Mouse (Mus musculus): ENCODE data around the gene Gm49355. TPM values are rescaled to one million over a fixed set of nuclear protein-coding genes. Genes with fewer than 3 reads are reported as not detected.

The Gm49355 gene
- polyA plus RNA-seq (2012; rRNA removed; ENCODE audit: low replicate concordance) = 0.04 TPM in 1 of 2 replicates, not detected in the other

DNA sequence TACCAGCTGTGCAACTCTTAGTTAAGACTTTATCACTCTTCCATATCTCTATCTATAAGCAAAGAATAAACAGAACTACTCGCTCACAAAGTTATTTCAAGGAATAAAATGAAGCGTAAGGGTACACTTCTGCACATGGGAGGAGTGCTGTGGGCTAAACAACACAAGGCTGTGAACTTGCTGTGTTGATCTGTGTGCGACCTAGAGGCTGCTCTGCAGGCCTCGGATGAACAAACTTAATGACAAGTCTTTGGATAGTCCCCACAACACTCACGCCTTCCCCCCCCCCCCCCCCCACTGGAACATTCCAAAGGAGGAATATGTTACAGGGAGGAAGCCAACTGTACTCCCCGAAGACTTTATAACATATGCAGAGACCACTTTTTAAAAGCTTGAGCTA lies at the start of gene Gm49355:
Gm49355 (plus strand) TSS at position 336 of the 400 bp plus-strand sequence.

DNA sequence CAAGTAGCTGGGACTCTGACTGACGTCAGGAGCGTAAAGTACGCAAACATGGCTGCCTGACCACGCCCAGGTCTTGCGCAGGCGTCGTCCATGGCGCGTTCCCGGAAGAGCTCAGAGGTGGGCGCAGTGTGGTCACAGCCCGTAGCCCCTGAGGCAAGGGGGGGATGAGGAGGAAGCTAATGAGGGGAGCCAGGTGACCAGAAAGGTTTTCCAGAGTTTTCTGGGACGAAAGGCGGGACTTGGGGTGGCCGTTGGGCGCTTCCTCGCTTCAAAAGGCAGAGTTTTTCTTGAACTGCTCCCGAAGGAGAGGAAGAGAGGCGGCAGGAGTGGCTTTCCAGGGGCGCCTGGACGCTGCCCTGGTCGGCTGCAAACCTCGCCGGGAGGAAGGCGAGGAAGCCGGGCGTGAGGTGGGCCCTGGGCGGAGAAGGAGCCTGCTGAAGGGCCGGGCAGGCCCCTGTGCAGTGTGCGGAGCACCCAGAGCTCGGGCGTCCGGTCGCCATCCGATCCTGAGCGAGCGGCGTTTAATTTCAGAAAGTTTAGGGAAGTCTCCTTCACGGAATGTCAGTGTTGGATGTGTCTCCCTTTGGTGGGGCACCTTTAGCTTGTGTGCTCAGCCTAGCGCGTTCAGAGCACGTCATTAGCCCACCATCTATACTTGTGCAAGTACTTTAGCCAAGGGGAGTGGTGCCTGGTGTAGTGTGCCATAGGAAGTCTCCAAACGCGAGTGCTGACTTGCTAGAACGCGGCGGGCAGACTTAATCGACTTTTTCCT lies 551 bp downstream of the Gm49355 start, which contains the start of gene 3830406C13Rik:
3830406C13Rik (plus strand) TSS at position 33 of the 772 bp plus-strand sequence.

DNA sequence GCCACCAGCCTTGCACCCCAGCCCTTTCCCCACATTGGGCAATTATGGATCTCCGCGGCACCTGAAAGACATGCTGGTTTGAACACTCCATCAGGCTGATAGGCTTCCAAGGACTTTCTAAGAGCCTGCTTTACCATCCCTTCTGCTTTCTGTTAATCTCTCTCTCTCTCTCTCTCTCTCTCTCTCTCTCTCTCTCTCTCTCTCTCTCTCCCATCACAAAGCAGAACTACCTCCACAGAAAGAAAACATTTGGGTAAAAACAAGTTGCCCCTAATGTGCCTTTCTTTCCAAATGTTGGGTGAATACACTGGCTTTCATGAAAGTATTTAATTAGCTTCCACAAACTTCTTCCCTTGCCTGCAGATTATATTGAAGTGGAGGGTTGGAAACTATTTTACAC lies 64.3 kb downstream of the Gm49355 start, which contains the start of gene Fezf2:
Fezf2 (minus strand) TSS at position 101 of the 400 bp plus-strand sequence.

Other genes starting within 250 kb of the Gm49355 start
- 0.44 and 0.52 TPM in 2 replicates for gene 3830406C13Rik, start 197 bp downstream of the Gm49355 start, polyA plus RNA-seq (2012; rRNA removed; ENCODE audit: low replicate concordance)
- not detected in 2 replicates for gene Fezf2, start 64.2 kb downstream of the Gm49355 start, polyA plus RNA-seq (2012; rRNA removed; ENCODE audit: low replicate concordance)